Mouse (Mus musculus) WW6 (cell line): ENCODE measurements around the gene Sprr1a.
"Not testable (repeated sequence)": the region's sequence is repeated elsewhere in the genome, so short reads cannot be mapped to it uniquely, and the experiment has no call there.

ENCODE experiments used
- DNase-seq: peaks from one replicate; pipeline ENCODE4 v3.0.0-alpha.2; 2013; ENCODE audit warnings: low read depth, low spot score

Sprr1a gene

GRCm38 (mm10) chr3:92485863-92486262, at the start of gene Sprr1a:
TSS of gene Sprr1a (minus strand) at chr3:92485895.
- no peak for DNase-seq

GRCm38 (mm10) chr3:92534411-92534810, 48.7 kb upstream of the Sprr1a start, which contains the start of gene 2310046K23Rik:
TSS of gene 2310046K23Rik (minus strand) at chr3:92534511.
- DNase-seq: no peak

GRCm38 (mm10) chr3:92512325-92512724, 26.6 kb upstream of the Sprr1a start:
- DNase-seq: no peak

- peak; percentile 4 for DNase-seq
Measured at GRCm38 (mm10) chr3:92510786-92511185, 25.1 kb upstream of the Sprr1a start.

- DNase-seq: no peak
Measured at GRCm38 (mm10) chr3:92508185-92508584, 22.5 kb upstream of the Sprr1a start.

GRCm38 (mm10) chr3:92503528-92503927, 17.8 kb upstream of the Sprr1a start:
- no peak for DNase-seq

GRCm38 (mm10) chr3:92500393-92500792, 14.7 kb upstream of the Sprr1a start, which contains the start of gene Sprr4:
TSS of gene Sprr4 (minus strand) at chr3:92500493.
- no peak for DNase-seq

GRCm38 (mm10) chr3:92490262-92490661, 4.6 kb upstream of the Sprr1a start:
- DNase-seq: not testable (repeated sequence)

- DNase-seq: no peak
Measured at GRCm38 (mm10) chr3:92486307-92486706, 612 bp upstream of the Sprr1a start.

- DNase-seq: peak; percentile 9
Measured at GRCm38 (mm10) chr3:92481249-92481648, 4.4 kb downstream of the Sprr1a start.

- no peak for DNase-seq
Measured at GRCm38 (mm10) chr3:92470111-92470510, 15.6 kb downstream of the Sprr1a start.

GRCm38 (mm10) chr3:92467424-92467823, 18.3 kb downstream of the Sprr1a start:
- no peak for DNase-seq

GRCm38 (mm10) chr3:92466576-92466975, 19.1 kb downstream of the Sprr1a start:
- DNase-seq: no peak

GRCm38 (mm10) chr3:92458620-92459019, 27.1 kb downstream of the Sprr1a start, which contains the start of gene Sprr3:
TSS of gene Sprr3 (minus strand) at chr3:92458720.
- DNase-seq: no peak

- no peak for DNase-seq
Measured at GRCm38 (mm10) chr3:92455151-92455550, 30.5 kb downstream of the Sprr1a start.

- no peak for DNase-seq
Measured at GRCm38 (mm10) chr3:92440177-92440576, 45.5 kb downstream of the Sprr1a start.

- no peak for DNase-seq
Measured at GRCm38 (mm10) chr3:92438689-92439088, 47.0 kb downstream of the Sprr1a start, which contains the start of gene Sprr1b. TSS of gene Sprr1b (minus strand) at chr3:92438789.
